Mouse (Mus musculus) fat pad, adult 2 months (tissue): Measurements from ENCODE around the gene Plin1.

Experiments used
- DNase-seq: peaks from one replicate; pipeline ENCODE4 v3.0.0-alpha.2; 2011; ENCODE audit warnings: low read depth, low spot score; ENCODE audit errors: extremely low read depth

Gene Plin1

GRCm38 (mm10) chr7:79738913-79739312 is 6.2 kb upstream of the Plin1 start:
- peak; percentile 55 for DNase-seq

- no peak for DNase-seq
These were observed 3.8 kb upstream of the Plin1 start for GRCm38 (mm10) chr7:79736511-79736910.

- peak; percentile 95 for DNase-seq
These were observed 1.9 kb upstream of the Plin1 start for GRCm38 (mm10) chr7:79734563-79734962.

GRCm38 (mm10) chr7:79731438-79731837 is 1.3 kb downstream of the Plin1 start:
- no peak for DNase-seq

GRCm38 (mm10) chr7:79729743-79730370 is 2.8 kb downstream of the Plin1 start:
- no peak for DNase-seq

GRCm38 (mm10) chr7:79729169-79729568 is 3.5 kb downstream of the Plin1 start:
- no peak for DNase-seq

GRCm38 (mm10) chr7:79728219-79728618 is 4.5 kb downstream of the Plin1 start:
- DNase-seq, result no peak

GRCm38 (mm10) chr7:79727091-79727490 is 5.6 kb downstream of the Plin1 start:
- no peak for DNase-seq

- no peak for DNase-seq
These were observed 11.2 kb downstream of the Plin1 start for GRCm38 (mm10) chr7:79721386-79721977.

- DNase-seq, result no peak
These were observed 17.3 kb downstream of the Plin1 start, which contains the start of gene Kif7 for GRCm38 (mm10) chr7:79715187-79715981. Gene Kif7, minus strand, starts transcription at chr7:79715720.

- no peak for DNase-seq
These were observed 21.9 kb downstream of the Plin1 start for GRCm38 (mm10) chr7:79710831-79711230.

- DNase-seq, result no peak
These were observed 22.5 kb downstream of the Plin1 start for GRCm38 (mm10) chr7:79710130-79710607.

- DNase-seq, result no peak
These were observed 27.5 kb downstream of the Plin1 start for GRCm38 (mm10) chr7:79705210-79705609.

- DNase-seq, result no peak
These were observed 29.9 kb downstream of the Plin1 start for GRCm38 (mm10) chr7:79702755-79703154.

GRCm38 (mm10) chr7:79696495-79696894 is 36.2 kb downstream of the Plin1 start:
- DNase-seq, result no peak

GRCm38 (mm10) chr7:79680231-79680630 is 52.5 kb downstream of the Plin1 start:
- no peak for DNase-seq

GRCm38 (mm10) chr7:79679186-79679585 is 53.5 kb downstream of the Plin1 start:
- no peak for DNase-seq

- DNase-seq, result no peak
These were observed 61.7 kb downstream of the Plin1 start for GRCm38 (mm10) chr7:79670900-79671604.
